Mouse (Mus musculus) intestine, embryonic 14.5 days (tissue): ENCODE results near the gene Krtap6-5. TPM values are rescaled to one million over a fixed set of nuclear protein-coding genes. Genes with fewer than 3 reads are reported as not detected.

Experiments
- polyA plus RNA-seq: library from polyadenylated mRNA; unstranded; fragments of >200 nt; fragmentation: Nextera tagmentation; extraction: Ambion mirVana; gene quantifications from 2 replicates; pipeline ENCODE4 v1.2.1, GENCODE M21; 2014

Gene Krtap6-5
- polyA plus RNA-seq, 1 experiment from 2014 or later, result not detected

Other genes with a start within 250 kb of the Krtap6-5 start
- not detected in 2 replicates for gene Gm20741, start 235.7 kb downstream of the Krtap6-5 start, polyA plus RNA-seq
- gene Krtap15, start 227.7 kb downstream of the Krtap6-5 start, polyA plus RNA-seq, result not detected in 2 replicates
- gene Krtap14, start 221.7 kb downstream of the Krtap6-5 start, polyA plus RNA-seq, result not detected in 2 replicates
- gene Krtap19-1, start 178.5 kb downstream of the Krtap6-5 start, polyA plus RNA-seq, result not detected in 2 replicates
- not detected in 2 replicates for gene Krtap19-2, start 173.6 kb downstream of the Krtap6-5 start, polyA plus RNA-seq
- not detected in 2 replicates for gene Krtap19-3, start 169.8 kb downstream of the Krtap6-5 start, polyA plus RNA-seq
- not detected in 2 replicates for gene Krtap19-4, start 162.8 kb downstream of the Krtap6-5 start, polyA plus RNA-seq
- not detected in 2 replicates for gene Krtap19-5, start 151.4 kb downstream of the Krtap6-5 start, polyA plus RNA-seq
- gene Krtap19-9b, start 115.6 kb downstream of the Krtap6-5 start, polyA plus RNA-seq, result not detected in 2 replicates
- gene Krtap16-3, start 85.0 kb downstream of the Krtap6-5 start, polyA plus RNA-seq, result not detected in 2 replicates
- not detected in 2 replicates for gene Krtap22-2, start 37.1 kb downstream of the Krtap6-5 start, polyA plus RNA-seq
- not detected in 2 replicates for gene Gm10229, start 32.6 kb downstream of the Krtap6-5 start, polyA plus RNA-seq
- gene Krtap6-1, start 16.2 kb downstream of the Krtap6-5 start, polyA plus RNA-seq, result not detected in 2 replicates
- gene Gm10228, start 6.4 kb downstream of the Krtap6-5 start, polyA plus RNA-seq, result not detected in 2 replicates
- not detected in 2 replicates for gene 1110025L11Rik, start 16.1 kb upstream of the Krtap6-5 start, polyA plus RNA-seq
- gene Krtap6-3, start 36.1 kb upstream of the Krtap6-5 start, polyA plus RNA-seq, result not detected in 2 replicates
- gene Gm6358, start 93.0 kb upstream of the Krtap6-5 start, polyA plus RNA-seq, result not detected in 2 replicates
- not detected in 2 replicates for gene Gm10061, start 103.2 kb upstream of the Krtap6-5 start, polyA plus RNA-seq
- not detected in 2 replicates for gene Gm9789, start 110.1 kb upstream of the Krtap6-5 start, polyA plus RNA-seq
- not detected in 2 replicates for gene Gm7735, start 121.6 kb upstream of the Krtap6-5 start, polyA plus RNA-seq
- gene 1110057P08Rik, start 126.9 kb upstream of the Krtap6-5 start, polyA plus RNA-seq, result not detected in 2 replicates
- not detected in 2 replicates for gene Krtap20-2, start 158.0 kb upstream of the Krtap6-5 start, polyA plus RNA-seq